Mouse (Mus musculus) midbrain, embryonic 12.5 days (tissue): ENCODE measurements at regions not wholly inside any gene's neighbourhood (a gene's known extent, or its start where the extent isn't known, plus 50 kb on each side); places are given as distances from the start of the nearest gene placed in this dataset.
"Not testable (repeated sequence)": the region's sequence is repeated elsewhere in the genome, so short reads cannot be mapped to it uniquely, and the experiment has no call there.

Experiments used
- ATAC-seq: fragments of 200-750 bp; cut with Nextera tagmentation; 2 replicates; pipeline ENCODE4 v1.8.0; 2017; ENCODE audit warnings: low read depth, moderate TSS enrichment, moderate library complexity; ENCODE audit not compliant: low FRiP score
- H3K27ac ChIP-seq: fragments of 300-500 bp; sonication (generic); replicated peaks from 2 replicates; pipeline ENCODE4 v1.5.1; 2016; ENCODE audit warnings: mild to moderate bottlenecking
- H3K27me3 ChIP-seq: fragments of 300-500 bp; sonication (generic); 2 replicates; pipeline ENCODE4 v1.6.1; 2016; ENCODE audit warnings: mild to moderate bottlenecking
- H3K36me3 ChIP-seq: fragments of 300-500 bp; sonication (generic); 2 replicates; pipeline ENCODE4 v1.6.1; 2016
- H3K4me1 ChIP-seq: fragments of 300-500 bp; sonication (generic); 2 replicates; pipeline ENCODE4 v1.6.1; 2016
- H3K4me2 ChIP-seq: fragments of 300-500 bp; sonication (generic); replicated peaks from 2 replicates; pipeline ENCODE4 v1.6.1; 2016; ENCODE audit warnings: mild to moderate bottlenecking, moderate library complexity
- H3K4me3 ChIP-seq: fragments of 300-500 bp; sonication (generic); 2 replicates; pipeline ENCODE4 v1.5.1; 2016; ENCODE audit warnings: mild to moderate bottlenecking
- H3K9ac ChIP-seq: fragments of 300-500 bp; sonication (generic); replicated peaks from 2 replicates; pipeline ENCODE4 v1.6.1; 2016; ENCODE audit warnings: mild to moderate bottlenecking, moderate library complexity
- H3K9me3 ChIP-seq: fragments of 300-500 bp; sonication (generic); 2 replicates; pipeline ENCODE4 v1.6.1; 2016; ENCODE audit warnings: mild to moderate bottlenecking
- WGBS: fragments of 180-500 bp; shearing (Covaris S2); methylation state at CpG from one replicate; pipeline ENCODE4 v1.1.7; 2016; 5-methylcytosine and 5-hydroxymethylcytosine counted together

DNA sequence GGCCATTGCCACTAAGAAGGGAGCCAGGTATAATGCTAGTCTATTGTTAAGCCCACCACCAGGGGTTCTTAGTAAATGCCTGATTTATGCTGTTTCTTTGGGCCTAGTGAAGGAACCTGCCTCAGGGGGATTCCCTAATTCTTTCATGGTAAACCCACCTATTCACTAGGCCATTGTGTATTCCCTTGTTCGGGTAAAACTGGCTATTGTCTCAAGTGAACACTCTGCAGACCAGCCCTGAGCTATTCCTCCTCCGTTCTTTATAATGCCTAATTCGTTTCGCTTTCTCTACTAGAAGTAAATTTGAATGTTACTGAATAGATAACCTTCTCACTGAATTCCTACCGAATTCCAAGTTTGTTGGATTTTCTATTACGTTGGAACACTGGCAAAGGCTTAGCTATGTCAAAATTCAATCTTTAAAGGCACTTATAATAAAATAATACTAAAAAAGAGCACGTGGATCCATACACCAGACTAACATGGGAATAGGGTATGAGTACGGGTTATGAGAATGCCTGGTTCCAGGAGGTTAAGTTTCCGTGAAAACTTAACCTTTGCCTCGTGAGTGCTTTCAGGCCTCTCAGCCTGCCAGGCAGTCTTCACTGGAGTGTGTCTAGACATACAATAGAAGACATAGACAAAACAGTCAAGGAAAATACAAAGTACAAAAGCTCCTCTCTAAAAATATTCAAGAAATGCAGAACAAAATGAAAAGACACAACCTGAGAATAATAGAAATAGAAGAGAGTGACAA lies 536.8 kb upstream of the Cntn5 start:
- not testable (repeated sequence) for H3K36me3 ChIP-seq, H3K4me2 ChIP-seq, H3K9me3 ChIP-seq, H3K9ac ChIP-seq, H3K27me3 ChIP-seq, H3K4me1 ChIP-seq, H3K4me3 ChIP-seq, H3K27ac ChIP-seq
- ATAC-seq: peak; percentile 76
- 25% methylated on average over 10 of the region's 10 CpGs for WGBS

GRCm38 (mm10) chr9:11436443-11437167 lies 532.0 kb upstream of the Cntn5 start:
- Histone ChIP-seq H3K27me3 (no peaks in the 10 kb centered on the region), H3K9me3 (no peaks in the 10 kb centered on the region), H3K4me1 (no peaks in the 10 kb centered on the region), H3K27ac (no peak overlapping the region), H3K9ac (no peak overlapping the region), H3K4me3 (no peak overlapping the region), H3K4me2 (no peak overlapping the region), H3K36me3 (no peaks in the 10 kb centered on the region)
- ATAC-seq: no peak
- WGBS: 77% methylated on average over 1 of the region's 1 CpGs

DNA sequence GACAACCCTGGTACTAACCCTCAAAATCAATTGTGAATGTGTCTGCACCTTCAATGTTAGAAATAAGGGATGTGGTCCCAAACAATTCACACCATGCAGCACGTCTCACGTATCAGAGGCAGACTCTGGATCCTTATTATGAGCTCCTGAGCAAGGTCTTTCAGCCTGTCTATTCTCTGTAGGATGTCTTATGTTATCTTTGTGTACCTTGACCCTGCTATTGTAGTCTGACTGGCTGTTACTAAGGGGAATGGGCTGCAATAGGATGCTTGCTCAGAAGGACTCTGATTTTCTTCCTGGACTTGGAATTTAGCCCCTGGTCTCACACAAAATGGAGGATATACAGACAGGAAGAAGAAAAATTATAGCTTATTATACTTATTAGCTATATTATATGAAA lies 531.4 kb upstream of the Cntn5 start:
- Histone ChIP-seq H3K4me2 (no peak overlapping the region), H3K4me1 (no peaks in the 10 kb centered on the region), H3K9me3 (no peaks in the 10 kb centered on the region), H3K36me3 (no peaks in the 10 kb centered on the region), H3K27me3 (no peaks in the 10 kb centered on the region), H3K4me3 (no peak overlapping the region), H3K9ac (no peak overlapping the region), H3K27ac (no peak overlapping the region)
- whole genome bisulfite sequencing: 74% methylated on average over 2 of the region's 2 CpGs
- ATAC-seq: no peak

DNA sequence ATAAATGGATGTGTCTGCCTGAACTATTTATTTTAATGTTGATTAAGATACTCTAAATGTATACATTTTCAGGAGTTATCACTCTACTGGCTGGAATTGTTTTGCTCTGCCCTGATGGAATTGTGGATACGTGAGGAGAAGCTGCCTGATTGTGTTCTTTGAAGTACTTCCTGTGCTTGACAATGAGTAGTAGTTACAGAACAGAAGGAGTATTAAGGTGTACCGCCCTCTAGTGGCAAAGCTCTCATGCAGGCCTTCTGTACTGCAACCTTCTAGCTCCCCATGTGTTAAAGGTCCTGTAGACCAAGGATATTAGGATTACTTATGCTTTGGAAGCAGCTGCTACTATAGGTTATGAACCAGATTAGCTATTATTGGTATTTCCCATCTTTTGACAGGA lies 530.4 kb upstream of the Cntn5 start:
- Histone ChIP-seq H3K4me2 (no peak overlapping the region), H3K4me1 (no peaks in the 10 kb centered on the region), H3K27ac (no peak overlapping the region), H3K4me3 (no peak overlapping the region), H3K36me3 (no peaks in the 10 kb centered on the region), H3K9me3 (no peaks in the 10 kb centered on the region), H3K27me3 (no peaks in the 10 kb centered on the region), H3K9ac (no peak overlapping the region)
- ATAC-seq: no peak
- WGBS: 30% methylated on average over 2 of the region's 2 CpGs

- Histone ChIP-seq H3K36me3 (no peaks in the 10 kb centered on the region), H3K4me2 (no peak overlapping the region), H3K4me3 (no peak overlapping the region), H3K9ac (no peak overlapping the region), H3K27ac (no peak overlapping the region), H3K27me3 (no peaks in the 10 kb centered on the region), H3K4me1 (no peaks in the 10 kb centered on the region), H3K9me3 (no peaks in the 10 kb centered on the region)
- WGBS: 77% methylated on average over 3 of the region's 3 CpGs
- ATAC-seq: no peak
Observed at GRCm38 (mm10) chr9:11426473-11426872, 521.9 kb upstream of the Cntn5 start.

- no peak overlapping the region for H3K27ac ChIP-seq
Observed at GRCm38 (mm10) chr9:11396829-11397228, 492.3 kb upstream of the Cntn5 start.

DNA sequence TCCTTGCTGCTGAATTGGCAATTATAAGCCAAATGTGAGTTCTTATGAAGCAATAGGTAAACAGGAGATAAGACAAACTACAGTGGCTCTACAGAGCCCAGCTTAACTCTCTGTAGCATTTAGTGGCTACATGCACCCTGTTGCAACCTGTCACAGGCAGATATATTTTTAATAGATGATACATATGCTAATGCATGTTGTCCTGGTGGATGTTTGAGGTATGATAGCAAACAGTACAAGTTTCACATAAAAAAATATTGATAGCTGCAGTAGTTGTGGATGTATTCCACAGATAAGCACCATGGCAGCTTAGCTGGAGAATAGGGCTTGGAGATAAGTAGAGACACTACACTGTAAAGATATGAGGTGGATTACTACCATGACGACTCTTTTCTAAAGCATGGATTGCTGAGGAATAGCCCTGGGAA lies 477.1 kb upstream of the Cntn5 start:
- H3K4me1 ChIP-seq: no peaks in the 10 kb centered on the region
- ATAC-seq: no peak
- H3K27ac ChIP-seq: no peak overlapping the region
- H3K36me3 ChIP-seq: no peaks in the 10 kb centered on the region
- H3K9ac ChIP-seq: no peak overlapping the region
- H3K27me3 ChIP-seq: no peaks in the 10 kb centered on the region
- WGBS: 90% methylated on average over 1 of the region's 1 CpGs
- H3K4me2 ChIP-seq: no peak overlapping the region
- H3K4me3 ChIP-seq: no peak overlapping the region
- H3K9me3 ChIP-seq: no peaks in the 10 kb centered on the region

More at GRCm38 (mm10) chr9:11396829-11397228, 492.3 kb upstream of the Cntn5 start:
- H3K27me3 ChIP-seq: no peaks in the 10 kb centered on the region
- no peak overlapping the region for H3K4me2 ChIP-seq
- no peaks in the 10 kb centered on the region for H3K36me3 ChIP-seq
- 81% methylated on average over 2 of the region's 2 CpGs for WGBS
- H3K9me3 ChIP-seq: no peaks in the 10 kb centered on the region
- ATAC-seq: no peak
- H3K4me1 ChIP-seq: no peaks in the 10 kb centered on the region
- H3K9ac ChIP-seq: no peak overlapping the region
- no peak overlapping the region for H3K4me3 ChIP-seq

DNA sequence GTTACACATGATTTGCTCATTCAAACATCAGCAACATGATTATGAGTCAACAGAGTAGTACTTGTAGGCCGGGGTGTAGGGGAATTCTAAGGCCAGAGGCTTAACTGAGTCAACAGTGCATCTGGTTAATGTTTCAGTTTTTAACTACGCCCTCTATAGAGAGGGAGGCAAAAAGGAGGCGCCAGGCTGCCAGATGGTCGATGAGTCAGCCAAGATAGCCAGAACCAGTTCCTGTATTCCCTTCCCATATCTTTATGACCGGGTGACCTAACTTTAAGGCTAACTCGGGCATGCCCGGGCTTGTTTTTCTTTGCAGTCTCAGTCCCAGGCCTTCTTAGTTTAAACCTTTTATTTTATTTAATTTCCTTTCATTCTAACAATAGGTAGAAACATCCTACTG lies 476.0 kb upstream of the Cntn5 start:
- Histone ChIP-seq H3K4me1 (no peaks in the 10 kb centered on the region), H3K36me3 (no peaks in the 10 kb centered on the region), H3K9ac (no peak overlapping the region), H3K27me3 (no peaks in the 10 kb centered on the region), H3K4me3 (no peak overlapping the region), H3K27ac (no peak overlapping the region), H3K4me2 (no peak overlapping the region), H3K9me3 (no peaks in the 10 kb centered on the region)
- 93% methylated on average over 7 of the region's 7 CpGs for WGBS
- no peak for ATAC-seq

- ATAC-seq: no peak
- Histone ChIP-seq H3K27me3 (no peaks in the 10 kb centered on the region), H3K4me3 (no peak overlapping the region), H3K9me3 (no peaks in the 10 kb centered on the region), H3K4me2 (no peak overlapping the region), H3K4me1 (no peaks in the 10 kb centered on the region), H3K36me3 (no peaks in the 10 kb centered on the region), H3K27ac (no peak overlapping the region), H3K9ac (no peak overlapping the region)
- 88% methylated on average over 4 of the region's 4 CpGs for WGBS
Observed at GRCm38 (mm10) chr9:11378046-11378445, 473.5 kb upstream of the Cntn5 start.

DNA sequence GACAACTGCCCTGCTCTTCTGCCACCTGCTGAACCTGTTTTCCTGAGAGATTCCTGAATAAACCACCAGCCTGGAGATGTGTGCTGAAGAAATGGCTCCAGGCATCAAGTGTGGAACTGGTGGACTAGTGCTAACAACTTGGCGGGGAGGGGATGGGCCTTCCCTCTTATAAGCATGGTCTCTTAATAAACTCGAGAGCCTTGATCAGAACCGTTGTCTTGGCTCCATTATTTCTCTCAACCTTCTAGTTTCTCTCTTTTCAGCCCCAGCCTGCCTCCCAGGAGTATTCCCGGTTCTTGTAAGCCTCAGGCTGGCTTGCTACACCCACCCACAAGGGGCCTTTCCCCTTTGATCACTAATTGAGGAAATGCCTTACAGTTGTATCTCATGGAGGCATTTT lies 473.0 kb upstream of the Cntn5 start:
- no peaks in the 10 kb centered on the region for H3K36me3 ChIP-seq
- H3K9me3 ChIP-seq: no peaks in the 10 kb centered on the region
- no peak for ATAC-seq
- 74% methylated on average over 4 of the region's 4 CpGs for WGBS
- H3K9ac ChIP-seq: no peak overlapping the region
- no peaks in the 10 kb centered on the region for H3K4me1 ChIP-seq
- H3K27ac ChIP-seq: no peak overlapping the region
- no peak overlapping the region for H3K4me2 ChIP-seq
- H3K27me3 ChIP-seq: no peaks in the 10 kb centered on the region
- no peak overlapping the region for H3K4me3 ChIP-seq

GRCm38 (mm10) chr9:11373294-11373903 lies 468.8 kb upstream of the Cntn5 start:
- Histone ChIP-seq H3K9me3 (no peaks in the 10 kb centered on the region), H3K9ac (no peak overlapping the region), H3K27ac (no peak overlapping the region), H3K4me2 (no peak overlapping the region), H3K4me1 (no peaks in the 10 kb centered on the region), H3K36me3 (no peaks in the 10 kb centered on the region), H3K27me3 (no peaks in the 10 kb centered on the region), H3K4me3 (no peak overlapping the region)
- WGBS: 89% methylated on average over 2 of the region's 2 CpGs
- no peak for ATAC-seq

DNA sequence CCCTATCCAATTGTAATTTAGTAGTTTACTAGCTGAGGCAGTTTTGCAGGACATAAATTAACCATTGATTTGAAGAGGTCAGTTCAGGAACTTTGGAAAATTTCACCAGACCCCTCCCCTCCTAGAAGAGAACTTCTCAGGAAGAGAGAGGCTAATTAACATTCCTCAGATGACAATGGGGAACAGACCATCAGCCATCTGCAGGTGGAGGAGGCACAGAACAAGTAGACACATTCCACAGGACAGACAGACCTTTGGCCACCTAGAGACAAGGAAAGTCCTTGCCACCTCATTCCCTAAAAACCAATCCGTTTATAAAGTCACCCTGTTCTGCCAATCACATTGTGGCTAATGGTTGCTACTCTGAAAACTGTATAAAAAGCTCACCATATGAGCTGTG lies 463.5 kb upstream of the Cntn5 start:
- H3K4me1 ChIP-seq: no peaks in the 10 kb centered on the region
- no peak overlapping the region for H3K27ac ChIP-seq
- no peaks in the 10 kb centered on the region for H3K27me3 ChIP-seq
- H3K4me2 ChIP-seq: no peak overlapping the region
- no peak overlapping the region for H3K4me3 ChIP-seq
- ATAC-seq: no peak
- no peaks in the 10 kb centered on the region for H3K36me3 ChIP-seq
- WGBS: 72% methylated on average over 1 of the region's 1 CpGs
- H3K9ac ChIP-seq: no peak overlapping the region
- H3K9me3 ChIP-seq: no peaks in the 10 kb centered on the region
